Mouse (Mus musculus): ENCODE results near the gene Olfr478. TPM values are rescaled to one million over a fixed set of nuclear protein-coding genes. Genes with fewer than 3 reads are reported as not detected.
"Not testable (repeated sequence)": the region's sequence is repeated elsewhere in the genome, so short reads cannot be mapped to it uniquely, and the experiment has no call there.

Gene Olfr478
- not detected for total RNA-seq (2021)
- long read RNA-seq: 0 reads

DNA sequence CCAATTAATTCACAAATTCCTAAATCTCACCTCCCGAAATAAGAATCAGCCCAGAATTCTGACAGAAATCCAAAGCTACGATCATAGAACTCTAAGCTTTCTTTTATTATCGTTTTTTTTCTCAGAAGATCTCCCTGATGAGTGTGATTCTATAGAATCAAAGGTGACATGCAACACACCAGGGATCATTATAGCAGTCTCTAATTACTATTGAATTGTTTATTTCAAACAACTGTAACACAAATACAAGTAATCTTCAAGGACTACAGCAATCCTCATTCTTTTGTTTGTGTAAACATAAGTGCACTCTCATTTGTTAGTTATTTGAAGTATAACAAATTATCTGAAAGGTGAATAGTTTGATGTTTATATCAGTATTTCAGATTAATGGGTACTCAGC, at the start of gene Olfr478:
Olfr478 (minus strand) TSS at position 101 of the 400 bp plus-strand sequence.
- DNase-seq (ENCODE audit: low spot score in 2 of 2): no peak

DNA sequence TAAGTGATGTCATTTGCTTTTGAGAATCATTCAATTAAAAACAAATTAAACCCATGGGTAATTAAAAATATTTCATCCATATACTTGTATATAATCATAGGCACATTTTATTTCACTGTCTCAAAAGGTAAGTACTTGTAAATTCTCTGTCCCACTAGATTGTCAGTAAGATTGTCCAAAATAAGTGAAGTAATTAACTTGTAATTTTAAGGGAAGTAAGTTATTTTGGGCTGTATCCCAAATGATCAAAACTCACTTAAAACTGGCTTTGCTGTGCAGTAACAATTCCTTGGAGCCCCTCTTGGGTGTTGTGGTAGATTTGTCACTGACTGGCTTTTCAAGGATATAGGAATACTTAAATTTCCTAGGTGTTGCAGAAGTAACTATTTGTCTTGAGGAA, 45.8 kb upstream of the Olfr478 start, which contains the start of gene Olfr481:
Olfr481 (plus strand) TSS at position 301 of the 400 bp plus-strand sequence.
- DNase-seq (ENCODE audit: low spot score in 2 of 2): no peak

DNA sequence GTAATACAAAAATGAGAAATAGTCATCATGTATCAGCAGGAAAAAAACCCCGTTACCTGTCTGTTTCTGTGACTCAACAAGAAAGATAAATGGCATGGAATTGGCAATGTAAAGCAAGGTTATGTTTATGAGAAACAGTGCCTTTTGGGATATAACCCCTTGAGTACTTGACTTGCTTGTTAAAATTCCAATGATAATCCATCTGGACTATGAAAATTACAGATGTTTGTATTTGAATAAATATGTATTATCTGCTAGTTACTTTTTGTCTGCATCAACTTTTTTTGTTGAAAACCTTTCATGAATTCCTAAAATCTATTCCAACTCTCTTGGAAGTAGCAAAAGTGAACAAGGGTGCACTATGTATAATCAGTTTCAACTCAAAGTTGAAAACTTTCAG, 33.5 kb upstream of the Olfr478 start, which contains the start of gene Olfr480:
Olfr480 (minus strand) TSS at position 101 of the 400 bp plus-strand sequence.
- DNase-seq (ENCODE audit: low spot score in 2 of 2): no peak

DNA sequence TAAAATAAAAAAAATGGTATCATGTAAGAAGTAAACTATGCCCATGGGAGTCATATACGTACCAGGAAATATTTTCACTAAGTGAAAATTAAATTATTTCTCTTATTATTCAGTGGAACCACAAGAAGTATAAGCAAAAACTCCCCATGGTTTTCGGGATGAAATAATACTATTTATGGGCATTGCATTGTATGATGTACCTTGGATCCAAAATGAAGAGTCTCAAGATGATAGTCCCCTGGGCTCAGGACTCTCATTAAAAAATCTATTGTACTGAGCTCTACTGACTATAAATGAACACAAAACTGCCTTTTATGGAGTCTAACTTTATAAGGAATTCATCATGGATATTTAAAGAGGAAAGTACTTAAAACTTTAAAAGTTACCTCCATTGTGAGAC, 16.6 kb upstream of the Olfr478 start, which contains the start of gene Olfr479:
Olfr479 (plus strand) TSS at position 301 of the 400 bp plus-strand sequence.
- no peak for DNase-seq (ENCODE audit: low spot score in 2 of 2)

DNA sequence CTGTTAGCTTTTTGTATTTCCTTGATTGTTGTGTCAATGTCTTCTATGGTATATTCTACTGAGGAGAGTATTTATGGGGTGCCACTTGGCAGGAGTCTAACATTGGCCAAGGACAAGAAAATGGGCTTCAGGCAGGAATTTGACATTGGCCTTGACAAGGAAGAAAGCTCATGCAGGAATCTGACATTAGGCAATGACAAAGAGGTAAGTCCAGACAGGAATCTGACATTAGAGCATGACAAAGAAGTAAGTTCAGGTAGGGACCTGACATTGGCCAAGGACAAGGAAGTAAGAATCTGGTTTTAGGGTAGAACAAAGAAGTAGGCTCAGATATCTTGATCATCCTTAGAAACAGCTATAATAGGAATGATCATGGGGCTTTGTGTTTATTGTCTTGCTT, 19.5 kb downstream of the Olfr478 start:
- DNase-seq (ENCODE audit: low spot score in 2 of 2): not testable (repeated sequence)

DNA sequence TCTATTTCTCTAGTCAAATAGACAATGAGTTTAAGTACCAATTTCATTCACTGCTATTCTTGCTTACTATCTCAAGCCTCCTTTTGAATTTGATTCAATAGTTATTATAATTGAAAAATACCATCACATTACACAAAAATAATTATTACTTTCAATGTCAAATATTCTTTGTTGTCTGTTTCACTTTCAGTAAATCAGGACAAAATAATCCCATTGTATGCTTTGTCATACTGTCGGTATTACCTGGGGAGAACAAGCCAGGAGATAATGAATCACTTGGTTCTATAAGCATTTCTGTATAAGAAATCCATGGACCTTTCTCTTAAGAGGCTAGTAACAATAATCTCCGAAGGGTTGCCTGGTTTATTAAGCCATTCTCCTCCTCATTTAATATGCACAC, 47.4 kb downstream of the Olfr478 start, which contains the start of gene Olfr477:
Olfr477 (plus strand) TSS at position 301 of the 400 bp plus-strand sequence.
- no peak for DNase-seq (ENCODE audit: low spot score in 2 of 2)

Other genes starting within 250 kb of the Olfr478 start
- not detected for gene Ovch2, start 232.8 kb downstream of the Olfr478 start, total RNA-seq (2021)
- not detected for gene Olfr467, start 221.7 kb downstream of the Olfr478 start, total RNA-seq (2021)
- not detected for gene Olfr469, start 208.4 kb downstream of the Olfr478 start, total RNA-seq (2021)
- not detected for gene Olfr470, start 186.5 kb downstream of the Olfr478 start, total RNA-seq (2021)
- gene Olfr472, start 136.1 kb downstream of the Olfr478 start, total RNA-seq (2021): not detected
- not detected for gene Olfr473, start 103.5 kb downstream of the Olfr478 start, total RNA-seq (2021)
- gene Olfr474, start 79.3 kb downstream of the Olfr478 start, total RNA-seq (2021): not detected
- not detected for gene Olfr476, start 69.2 kb downstream of the Olfr478 start, total RNA-seq (2021)
- gene Olfr477, start 47.3 kb downstream of the Olfr478 start, total RNA-seq (2021): not detected
- not detected for gene Olfr479, start 16.7 kb upstream of the Olfr478 start, total RNA-seq (2021)
- not detected for gene Olfr480, start 33.4 kb upstream of the Olfr478 start, total RNA-seq (2021)
- gene Olfr481, start 45.9 kb upstream of the Olfr478 start, total RNA-seq (2021): not detected
- gene Olfr482, start 63.6 kb upstream of the Olfr478 start, total RNA-seq (2021): 1 to 10 TPM; 1.8 to 2.2 TPM
- not detected for gene Olfr483, start 66.9 kb upstream of the Olfr478 start, total RNA-seq (2021)
- gene Olfr484, start 93.5 kb upstream of the Olfr478 start, total RNA-seq (2021): not detected
- gene Olfr485, start 125.9 kb upstream of the Olfr478 start, total RNA-seq (2021): not detected
- not detected for gene Olfr486, start 138.8 kb upstream of the Olfr478 start, total RNA-seq (2021)
- not detected for gene Olfr487, start 180.6 kb upstream of the Olfr478 start, total RNA-seq (2021)
- gene Olfr488, start 224.4 kb upstream of the Olfr478 start, total RNA-seq (2021): not detected